Mouse (Mus musculus): ENCODE measurements around the gene Ell2. TPM values are rescaled to one million over a fixed set of nuclear protein-coding genes. Genes with fewer than 3 reads are reported as not detected.
A peak's percentile ranks its signal among the peaks of the same experiment; 100 is the strongest.

Gene Ell2
- total RNA-seq, 2 experiments from 2014 or later = 54.1 to 55.9 TPM

- peak; percentile 51 to 60 for DNase-seq (ENCODE audit: low spot score in 2 of 2)
- intact Hi-C loops (cut with DNase I) = no loop called here
These were observed 45.8 kb downstream of the Ell2 start for GRCm38 (mm10) chr13:75752216-75752938.

GRCm38 (mm10) chr13:75754398-75754797, 47.8 kb downstream of the Ell2 start:
- DNase-seq (ENCODE audit: low spot score in 2 of 2) = peak; percentile 21 to 50
- intact Hi-C loops (cut with DNase I) = no loop called here

GRCm38 (mm10) chr13:75760859-75761548, 54.4 kb downstream of the Ell2 start:
- DNase-seq (ENCODE audit: low spot score in 2 of 2) = no peak
- intact Hi-C loops (cut with DNase I) = no loop called here

GRCm38 (mm10) chr13:75762759-75763158, 56.2 kb downstream of the Ell2 start:
- no peak for DNase-seq (ENCODE audit: low spot score in 2 of 2)
- intact Hi-C loops (cut with DNase I) = no loop called here

- intact Hi-C loops (cut with DNase I) = no loop called here
- DNase-seq (ENCODE audit: low spot score in 2 of 2) = no peak
These were observed 56.7 kb downstream of the Ell2 start for GRCm38 (mm10) chr13:75763280-75763679.

GRCm38 (mm10) chr13:75765742-75766141, 59.2 kb downstream of the Ell2 start:
- intact Hi-C loops (cut with DNase I) = loop anchor here (2.0 kb wide), 1 partner anchor 57 kb away; no protein-coding TSS in a partner anchor
- DNase-seq (ENCODE audit: low spot score in 2 of 2) = no peak

- intact Hi-C loops (cut with DNase I) = loop anchor here (2.0 kb wide), 1 partner anchor 57 kb away; no protein-coding TSS in a partner anchor
- peak in 1 of 2 experiments; percentile 87 for DNase-seq (ENCODE audit: low spot score in 2 of 2)
These were observed 59.7 kb downstream of the Ell2 start for GRCm38 (mm10) chr13:75766238-75766637.

- no peak for DNase-seq (ENCODE audit: low spot score in 2 of 2)
- intact Hi-C loops (cut with DNase I) = loop anchor here (2.0 kb wide), 1 partner anchor 58 kb away; no protein-coding TSS in a partner anchor
These were observed 60.4 kb downstream of the Ell2 start for GRCm38 (mm10) chr13:75766967-75767366.

GRCm38 (mm10) chr13:75770744-75771143, 64.2 kb downstream of the Ell2 start:
- intact Hi-C loops (cut with DNase I) = no loop called here

GRCm38 (mm10) chr13:75771404-75771803, 64.8 kb downstream of the Ell2 start:
- DNase-seq (ENCODE audit: low spot score in 2 of 2) = no peak
- intact Hi-C loops (cut with DNase I) = no loop called here

More at GRCm38 (mm10) chr13:75770744-75771143, 64.2 kb downstream of the Ell2 start:
- no peak for DNase-seq (ENCODE audit: low spot score in 2 of 2)

- intact Hi-C loops (cut with DNase I) = no loop called here
- no peak for DNase-seq (ENCODE audit: low spot score in 2 of 2)
These were observed 65.6 kb downstream of the Ell2 start for GRCm38 (mm10) chr13:75771984-75772730.

- no peak for DNase-seq (ENCODE audit: low spot score in 2 of 2)
- intact Hi-C loops (cut with DNase I) = no loop called here
These were observed 69.4 kb downstream of the Ell2 start for GRCm38 (mm10) chr13:75775961-75776360.

GRCm38 (mm10) chr13:75776692-75777091, 70.1 kb downstream of the Ell2 start:
- DNase-seq (ENCODE audit: low spot score in 2 of 2) = no peak
- intact Hi-C loops (cut with DNase I) = no loop called here

- intact Hi-C loops (cut with DNase I) = no loop called here
- DNase-seq (ENCODE audit: low spot score in 2 of 2) = no peak
These were observed 71.6 kb downstream of the Ell2 start for GRCm38 (mm10) chr13:75778156-75778555.

GRCm38 (mm10) chr13:75779169-75779568, 72.6 kb downstream of the Ell2 start:
- intact Hi-C loops (cut with DNase I) = no loop called here
- DNase-seq (ENCODE audit: low spot score in 2 of 2) = no peak

- DNase-seq (ENCODE audit: low spot score in 2 of 2) = no peak
- intact Hi-C loops (cut with DNase I) = no loop called here
These were observed 73.5 kb downstream of the Ell2 start for GRCm38 (mm10) chr13:75780096-75780495.

GRCm38 (mm10) chr13:75785726-75786125, 79.2 kb downstream of the Ell2 start:
- intact Hi-C loops (cut with DNase I) = no loop called here
- DNase-seq (ENCODE audit: low spot score in 2 of 2) = no peak

GRCm38 (mm10) chr13:75786264-75786663, 79.7 kb downstream of the Ell2 start:
- DNase-seq (ENCODE audit: low spot score in 2 of 2) = no peak
- intact Hi-C loops (cut with DNase I) = no loop called here

GRCm38 (mm10) chr13:75787364-75787763, 80.8 kb downstream of the Ell2 start:
- DNase-seq (ENCODE audit: low spot score in 2 of 2) = no peak
- intact Hi-C loops (cut with DNase I) = no loop called here

- intact Hi-C loops (cut with DNase I) = no loop called here
- no peak for DNase-seq (ENCODE audit: low spot score in 2 of 2)
These were observed 81.6 kb downstream of the Ell2 start for GRCm38 (mm10) chr13:75788178-75788577.

Measured in left cerebral cortex, postnatal 25 days (tissue).